Mouse (Mus musculus): ENCODE data around the gene Clec2d. TPM values are rescaled to one million over a fixed set of nuclear protein-coding genes. Genes with fewer than 3 reads are reported as not detected.

Clec2d gene
- polyA plus RNA-seq, 1 experiment: 47.0 TPM

DNA sequence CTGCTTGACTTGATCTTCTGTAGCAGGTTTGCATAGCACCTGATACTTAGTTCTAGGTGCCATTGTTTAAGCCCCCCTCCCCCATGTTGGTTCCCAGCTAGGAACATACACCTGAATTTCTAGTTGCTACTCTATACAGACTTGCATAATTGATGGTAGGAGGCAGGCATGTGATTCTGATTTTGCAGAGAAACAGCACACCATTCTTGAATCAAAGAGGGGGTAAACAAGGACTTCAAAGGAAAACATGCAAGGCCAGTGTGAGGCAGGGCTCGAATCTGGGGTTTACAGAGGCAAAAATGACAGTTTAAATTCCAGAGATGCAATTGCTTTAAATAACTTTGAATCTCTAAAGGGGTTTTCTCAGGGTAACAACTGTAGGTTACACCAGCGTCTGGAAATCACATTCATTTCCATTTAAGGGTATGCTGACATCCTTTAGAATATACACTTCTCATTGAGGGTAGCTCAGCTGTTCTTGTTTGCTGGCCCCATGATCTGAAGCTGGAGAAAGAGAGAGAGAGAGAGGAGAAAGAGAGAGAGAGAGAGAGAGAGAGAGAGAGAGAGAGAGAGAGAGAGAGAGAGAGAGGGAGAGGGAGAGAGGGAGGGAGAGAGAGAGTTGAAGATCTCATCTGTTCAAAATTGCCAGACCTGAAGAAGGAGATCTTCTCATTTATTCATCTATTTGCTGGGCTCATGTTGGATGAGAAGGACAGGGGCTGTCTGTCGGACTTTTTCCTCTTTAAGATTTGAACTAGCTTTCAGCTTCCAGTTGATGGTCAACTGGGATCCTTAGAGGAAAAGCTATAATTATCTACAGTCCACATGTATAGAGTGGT lies 48.7 kb downstream of the Clec2d start:
- Histone ChIP-seq H3K4me1 (ENCODE audit: control insufficient read depth, insufficient read depth, insufficient read length) (peaks cover 42% of the 10 kb centered on the region), H3K27ac (ENCODE audit: insufficient read depth, low read length) (peak overlapping the region; percentile 85), H3K36me3 (ENCODE audit: control insufficient read depth, insufficient read depth, low read length) (peaks cover 3% of the 10 kb centered on the region), H3K27me3 (ENCODE audit: control insufficient read depth, insufficient read depth, low read length) (no peaks in the 10 kb centered on the region), H3K4me3 (ENCODE audit: extremely low read depth, insufficient read depth, insufficient read length) (no peak overlapping the region)
- no peak for TF ChIP-seq CTCF (IDR thresholded peaks at IDR 0.05; ENCODE audit: extremely low read depth, insufficient read depth, insufficient read length, insufficient replicate concordance)
- no peak for TF ChIP-seq POLR2A (IDR thresholded peaks at IDR 0.05; ENCODE audit: low read depth, low read length)
- 21% methylated on average over 3 of the region's 3 CpGs for WGBS
- DNase-seq (ENCODE audit: low read depth in 1 of 2, low spot score in 2 of 2): no peak

DNA sequence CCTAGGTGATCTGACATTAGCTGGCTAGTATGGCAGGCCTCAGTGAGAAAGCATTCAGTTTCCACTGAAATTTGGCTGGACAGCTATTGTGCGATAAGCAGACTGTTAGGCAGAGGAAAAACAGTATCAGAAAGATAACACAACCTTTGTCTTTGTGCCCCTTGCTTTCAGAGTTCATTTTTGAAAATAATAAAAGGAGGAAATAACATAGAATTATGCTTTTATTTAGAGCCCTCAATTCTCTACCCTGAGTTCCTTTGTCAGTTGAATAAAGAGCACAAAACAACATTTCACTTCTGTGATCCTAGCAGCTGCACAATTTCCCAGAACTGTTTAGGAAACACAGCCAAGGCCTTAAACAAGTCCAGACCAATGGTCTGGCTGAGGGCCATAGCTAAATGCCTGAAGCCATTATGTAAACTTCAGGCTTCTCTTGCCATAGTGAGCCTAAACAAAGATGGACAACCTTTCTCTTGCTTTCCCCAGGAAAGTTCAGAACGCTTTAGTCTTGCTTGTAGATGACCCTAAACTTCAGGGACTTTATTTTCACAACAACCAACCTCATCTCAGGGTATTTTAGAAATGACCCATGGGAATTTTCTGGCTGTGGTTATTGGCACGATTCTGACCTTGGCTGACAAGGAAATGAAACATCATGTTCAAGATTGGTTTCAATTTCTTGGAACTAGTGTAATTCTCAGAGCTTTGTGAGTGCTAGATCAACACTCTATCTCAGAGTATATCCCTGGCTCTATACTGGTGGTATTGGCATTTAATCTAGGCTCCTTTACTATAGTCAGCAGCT lies 49.6 kb downstream of the Clec2d start:
- no peak for DNase-seq (ENCODE audit: low read depth in 1 of 2, low spot score in 2 of 2)
- peak overlapping the region; percentile 85 for H3K27ac ChIP-seq (ENCODE audit: insufficient read depth, low read length)
- TF ChIP-seq POLR2A (IDR thresholded peaks at IDR 0.05; ENCODE audit: low read depth, low read length) (no peak), CTCF (IDR thresholded peaks at IDR 0.05; ENCODE audit: extremely low read depth, insufficient read depth, insufficient read length, insufficient replicate concordance) (no peak)
- H3K36me3 ChIP-seq (ENCODE audit: control insufficient read depth, insufficient read depth, low read length): peaks cover 3% of the 10 kb centered on the region
- no peak overlapping the region for H3K4me3 ChIP-seq (ENCODE audit: extremely low read depth, insufficient read depth, insufficient read length)
- WGBS: 13% methylated on average over 3 of the region's 3 CpGs
- H3K27me3 ChIP-seq (ENCODE audit: control insufficient read depth, insufficient read depth, low read length): no peaks in the 10 kb centered on the region
- peaks cover 47% of the 10 kb centered on the region for H3K4me1 ChIP-seq (ENCODE audit: control insufficient read depth, insufficient read depth, insufficient read length)

DNA sequence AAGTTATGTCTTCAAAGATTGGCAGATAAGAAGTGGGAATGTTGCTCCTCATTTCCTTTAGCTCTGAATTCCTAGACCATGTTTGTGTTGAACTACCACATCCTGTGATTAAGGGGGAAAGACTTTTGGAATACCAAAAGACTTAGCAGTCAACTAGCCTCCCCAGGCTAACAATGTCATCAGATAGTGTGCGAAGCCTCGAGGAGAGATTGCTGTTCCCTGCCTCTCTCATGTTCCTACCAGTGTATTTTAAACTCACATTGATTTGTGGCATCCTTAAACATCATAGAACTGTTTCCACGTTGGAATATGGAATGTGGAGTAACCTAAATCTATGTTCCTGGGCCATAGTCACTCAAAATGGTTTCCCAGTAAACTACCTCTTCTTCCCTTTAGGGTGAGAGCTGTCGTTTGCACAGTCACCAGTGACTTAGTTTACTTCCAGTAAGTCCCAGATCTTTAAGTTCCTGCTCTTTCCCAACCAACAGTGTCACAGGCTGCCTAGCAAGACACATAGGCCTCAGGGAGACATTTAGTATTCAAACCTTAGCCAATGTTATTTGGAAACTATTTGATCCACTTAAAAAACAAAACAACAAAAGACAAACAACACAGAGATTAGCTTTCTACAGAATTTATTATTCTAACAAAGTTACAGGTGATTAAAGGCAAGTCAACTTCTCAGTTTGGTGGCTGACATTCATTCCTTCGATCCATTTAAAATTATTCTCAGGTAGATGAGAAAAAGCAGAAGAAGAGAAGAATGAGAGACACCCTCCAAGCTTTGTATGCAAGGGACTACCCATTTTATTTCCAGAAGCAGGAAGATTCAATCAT lies 51.8 kb downstream of the Clec2d start:
- WGBS: 37% methylated on average over 5 of the region's 5 CpGs
- Histone ChIP-seq H3K4me1 (ENCODE audit: control insufficient read depth, insufficient read depth, insufficient read length) (peaks cover 54% of the 10 kb centered on the region), H3K27ac (ENCODE audit: insufficient read depth, low read length) (peak overlapping the region; percentile 85), H3K27me3 (ENCODE audit: control insufficient read depth, insufficient read depth, low read length) (no peaks in the 10 kb centered on the region), H3K36me3 (ENCODE audit: control insufficient read depth, insufficient read depth, low read length) (peaks cover 2% of the 10 kb centered on the region; the same call in 1 of the 2 replicates), H3K4me3 (ENCODE audit: extremely low read depth, insufficient read depth, insufficient read length) (no peak overlapping the region)
- TF ChIP-seq CTCF (IDR thresholded peaks at IDR 0.05; ENCODE audit: extremely low read depth, insufficient read depth, insufficient read length, insufficient replicate concordance) (no peak), POLR2A (IDR thresholded peaks at IDR 0.05; ENCODE audit: low read depth, low read length) (no peak)
- no peak for DNase-seq (ENCODE audit: low read depth in 1 of 2, low spot score in 2 of 2)

DNA sequence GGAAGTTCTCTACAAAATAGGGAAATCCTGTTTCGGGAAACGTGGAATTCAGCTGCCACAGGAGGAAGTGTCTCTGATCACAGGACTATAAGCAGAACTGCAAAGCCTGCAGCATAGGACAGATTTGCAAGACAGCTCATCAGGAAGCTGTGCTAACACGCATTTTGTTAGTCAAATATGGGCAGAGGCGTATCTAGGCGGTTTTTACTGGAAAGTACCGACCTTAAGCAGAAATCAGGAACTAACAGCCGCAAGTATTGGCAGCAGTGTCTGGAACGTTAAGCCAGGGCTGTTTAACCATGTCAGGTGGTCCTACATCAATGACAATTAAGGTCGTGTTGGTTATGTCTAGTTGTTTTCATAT lies 52.4 kb downstream of the Clec2d start:
- Histone ChIP-seq H3K4me1 (ENCODE audit: control insufficient read depth, insufficient read depth, insufficient read length) (peaks cover 52% of the 10 kb centered on the region), H3K27ac (ENCODE audit: insufficient read depth, low read length) (peak overlapping the region; percentile 85), H3K36me3 (ENCODE audit: control insufficient read depth, insufficient read depth, low read length) (no peaks in the 10 kb centered on the region; the same call in 1 of the 2 replicates), H3K27me3 (ENCODE audit: control insufficient read depth, insufficient read depth, low read length) (no peaks in the 10 kb centered on the region), H3K4me3 (ENCODE audit: extremely low read depth, insufficient read depth, insufficient read length) (no peak overlapping the region)
- DNase-seq (ENCODE audit: low read depth in 1 of 2, low spot score in 2 of 2): peak; percentile 78 to 93
- TF ChIP-seq CTCF (IDR thresholded peaks at IDR 0.05; ENCODE audit: extremely low read depth, insufficient read depth, insufficient read length, insufficient replicate concordance) (no peak), POLR2A (IDR thresholded peaks at IDR 0.05; ENCODE audit: low read depth, low read length) (peak; percentile 85; the same call in 1 of the 2 replicates)
- 2% methylated on average over 9 of the region's 9 CpGs for WGBS

DNA sequence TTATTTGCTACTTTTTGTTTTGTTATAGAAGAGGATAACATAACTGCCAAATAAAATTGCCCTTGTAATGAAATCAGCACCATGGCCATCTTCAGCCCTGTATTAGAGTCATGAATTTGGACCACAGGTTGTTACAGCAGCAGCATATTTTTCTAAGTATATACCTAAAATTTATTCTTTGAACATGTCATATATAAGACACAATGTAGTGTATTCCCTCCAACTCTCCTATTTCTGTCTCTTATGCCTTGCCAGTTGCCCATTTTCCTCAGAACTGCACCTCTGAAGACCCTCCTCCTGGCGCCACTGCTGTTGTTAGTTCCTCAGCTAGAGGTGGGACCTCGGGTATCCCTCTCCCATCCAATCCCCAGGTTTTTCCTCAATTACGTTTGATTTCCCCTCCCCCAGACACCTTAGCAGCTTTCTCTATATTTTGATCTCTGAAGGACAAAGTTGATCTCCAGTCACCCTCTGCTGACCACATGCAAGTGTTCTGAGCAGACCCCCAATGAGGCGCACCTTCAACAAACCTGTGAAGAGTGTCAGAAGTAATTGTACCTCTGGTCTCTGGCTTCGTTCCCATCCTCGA lies 53.0 kb downstream of the Clec2d start:
- peaks cover 52% of the 10 kb centered on the region for H3K4me1 ChIP-seq (ENCODE audit: control insufficient read depth, insufficient read depth, insufficient read length)
- H3K4me3 ChIP-seq (ENCODE audit: extremely low read depth, insufficient read depth, insufficient read length): peak overlapping the region; percentile 2; the same call in 1 of the 2 replicates
- TF ChIP-seq CTCF (IDR thresholded peaks at IDR 0.05; ENCODE audit: extremely low read depth, insufficient read depth, insufficient read length, insufficient replicate concordance): no peak
- no peak for TF ChIP-seq POLR2A (IDR thresholded peaks at IDR 0.05; ENCODE audit: low read depth, low read length)
- WGBS: 16% methylated on average over 6 of the region's 6 CpGs
- no peaks in the 10 kb centered on the region for H3K27me3 ChIP-seq (ENCODE audit: control insufficient read depth, insufficient read depth, low read length)
- H3K27ac ChIP-seq (ENCODE audit: insufficient read depth, low read length): peak overlapping the region; percentile 100
- H3K36me3 ChIP-seq (ENCODE audit: control insufficient read depth, insufficient read depth, low read length): no peaks in the 10 kb centered on the region; the same call in 1 of the 2 replicates
- no peak for DNase-seq (ENCODE audit: low read depth in 1 of 2, low spot score in 2 of 2)

DNA sequence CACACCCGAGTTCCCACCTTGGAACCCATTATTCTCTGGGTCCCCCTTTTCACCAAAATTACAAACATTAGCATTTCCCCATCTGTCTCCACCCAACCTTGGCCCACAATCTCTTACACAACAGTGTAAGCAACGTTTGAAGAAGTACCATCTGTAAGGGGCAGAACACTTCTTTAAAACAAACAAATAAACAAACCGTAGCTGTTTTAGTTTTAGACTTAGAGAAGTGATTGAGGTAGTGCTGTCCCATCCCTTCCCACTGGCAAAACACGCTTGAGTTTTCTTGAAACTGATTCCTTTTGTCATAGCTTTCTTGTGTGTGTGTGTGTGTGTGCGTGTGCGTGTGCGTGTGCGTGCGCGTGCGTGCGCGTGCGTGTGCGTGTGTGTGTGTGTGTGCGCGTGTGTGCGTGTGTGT lies 53.5 kb downstream of the Clec2d start:
- Histone ChIP-seq H3K36me3 (ENCODE audit: control insufficient read depth, insufficient read depth, low read length) (no peaks in the 10 kb centered on the region; the same call in 1 of the 2 replicates), H3K4me1 (ENCODE audit: control insufficient read depth, insufficient read depth, insufficient read length) (peaks cover 48% of the 10 kb centered on the region), H3K4me3 (ENCODE audit: extremely low read depth, insufficient read depth, insufficient read length) (no peak overlapping the region; the same call in 1 of the 2 replicates), H3K27me3 (ENCODE audit: control insufficient read depth, insufficient read depth, low read length) (no peaks in the 10 kb centered on the region), H3K27ac (ENCODE audit: insufficient read depth, low read length) (peak overlapping the region; percentile 100)
- DNase-seq (ENCODE audit: low read depth in 1 of 2, low spot score in 2 of 2): no peak
- 54% methylated on average over 17 of the region's 18 CpGs for WGBS
- TF ChIP-seq POLR2A (IDR thresholded peaks at IDR 0.05; ENCODE audit: low read depth, low read length) (no peak), CTCF (IDR thresholded peaks at IDR 0.05; ENCODE audit: extremely low read depth, insufficient read depth, insufficient read length, insufficient replicate concordance) (no peak)
